Mouse (Mus musculus): ENCODE measurements around the gene Bicdl1. TPM values are rescaled to one million over a fixed set of nuclear protein-coding genes. Genes with fewer than 3 reads are reported as not detected.

Bicdl1 gene
- polyA plus RNA-seq, 1 experiment from 2014 or later, result 9.2 TPM

DNA sequence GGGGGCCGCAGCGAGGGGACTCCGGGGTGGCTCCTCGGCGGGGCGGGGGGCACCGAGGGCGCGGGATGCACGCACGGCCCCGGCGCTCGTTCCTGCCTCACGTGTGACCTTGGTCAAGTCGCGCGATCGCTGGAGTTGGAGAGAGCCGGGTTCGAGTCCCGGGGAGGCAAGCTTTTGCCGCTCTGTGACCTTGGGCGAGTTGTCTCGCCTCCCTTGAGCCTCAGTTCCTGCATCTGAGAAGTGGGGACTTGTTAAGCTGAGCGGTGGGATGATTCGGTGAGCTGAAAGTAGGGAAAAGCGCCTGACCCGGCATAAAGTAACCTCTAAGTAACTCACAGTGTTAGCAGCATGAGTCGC is 99.1 kb downstream of the Bicdl1 start:
- H3K4me1 ChIP-seq (ENCODE audit: control insufficient read depth, insufficient read depth, low read length), result peaks cover 26% of the 10 kb centered on the region
- peak overlapping the region; percentile 93 for H3K9ac ChIP-seq (ENCODE audit: low read length)
- no peaks in the 10 kb centered on the region for H3K36me3 ChIP-seq (ENCODE audit: control insufficient read depth, insufficient read depth)
- H3K4me2 ChIP-seq (ENCODE audit: low read depth, low read length), result peak overlapping the region; percentile 73
- H3K4me3 ChIP-seq (ENCODE audit: low read length), result peak overlapping the region; percentile 94
- no peaks in the 10 kb centered on the region for H3K9me3 ChIP-seq (replicated peaks; ENCODE audit: control insufficient read depth, low read length)
- WGBS, result 1% methylated on average over 30 of the region's 30 CpGs
- no peaks in the 10 kb centered on the region for H3K27me3 ChIP-seq (ENCODE audit: control insufficient read depth, insufficient read depth, low read length)
- H3K27ac ChIP-seq (ENCODE audit: low read length), result peak overlapping the region; percentile 88
- ATAC-seq (replicated peaks; ENCODE audit: extremely low read depth, insufficient read depth, low FRiP score), result no peak; the same call in 1 of the 2 replicates

GRCm38 (mm10) chr5:115631505-115632357 is 99.7 kb downstream of the Bicdl1 start, which contains the start of gene Rab35:
TSS of gene Rab35 (plus strand) at chr5:115631908.
- H3K27me3 ChIP-seq (ENCODE audit: control insufficient read depth, insufficient read depth, low read length), result no peaks in the 10 kb centered on the region
- H3K27ac ChIP-seq (ENCODE audit: low read length), result peak within 1 kb of the TSS; percentile 88
- H3K36me3 ChIP-seq (ENCODE audit: control insufficient read depth, insufficient read depth), result no peaks in the 10 kb centered on the region
- peaks cover 26% of the 10 kb centered on the region for H3K4me1 ChIP-seq (ENCODE audit: control insufficient read depth, insufficient read depth, low read length)
- H3K9ac ChIP-seq (ENCODE audit: low read length), result peak within 1 kb of the TSS; percentile 94
- peak; percentile 94 for ATAC-seq (replicated peaks; ENCODE audit: extremely low read depth, insufficient read depth, low FRiP score)
- H3K4me2 ChIP-seq (ENCODE audit: low read depth, low read length), result peak within 1 kb of the TSS; percentile 86
- H3K9me3 ChIP-seq (replicated peaks; ENCODE audit: control insufficient read depth, low read length), result no peaks in the 10 kb centered on the region
- under 1% methylated on average over 61 of the region's 125 CpGs for WGBS
- H3K4me3 ChIP-seq (ENCODE audit: low read length), result peak within 1 kb of the TSS; percentile 94

- 48% methylated on average over 5 of the region's 5 CpGs for WGBS
- H3K9ac ChIP-seq (ENCODE audit: low read length), result no peak overlapping the region
- ATAC-seq (replicated peaks; ENCODE audit: extremely low read depth, insufficient read depth, low FRiP score), result no peak
- no peak overlapping the region for H3K27ac ChIP-seq (ENCODE audit: low read length)
- H3K36me3 ChIP-seq (ENCODE audit: control insufficient read depth, insufficient read depth), result no peaks in the 10 kb centered on the region
- no peaks in the 10 kb centered on the region for H3K9me3 ChIP-seq (replicated peaks; ENCODE audit: control insufficient read depth, low read length)
- peaks cover 26% of the 10 kb centered on the region for H3K4me1 ChIP-seq (ENCODE audit: control insufficient read depth, insufficient read depth, low read length)
- H3K27me3 ChIP-seq (ENCODE audit: control insufficient read depth, insufficient read depth, low read length), result no peaks in the 10 kb centered on the region
- no peak overlapping the region for H3K4me2 ChIP-seq (ENCODE audit: low read depth, low read length)
- H3K4me3 ChIP-seq (ENCODE audit: low read length), result no peak overlapping the region
Measured at GRCm38 (mm10) chr5:115630291-115630690, 101.1 kb downstream of the Bicdl1 start.

DNA sequence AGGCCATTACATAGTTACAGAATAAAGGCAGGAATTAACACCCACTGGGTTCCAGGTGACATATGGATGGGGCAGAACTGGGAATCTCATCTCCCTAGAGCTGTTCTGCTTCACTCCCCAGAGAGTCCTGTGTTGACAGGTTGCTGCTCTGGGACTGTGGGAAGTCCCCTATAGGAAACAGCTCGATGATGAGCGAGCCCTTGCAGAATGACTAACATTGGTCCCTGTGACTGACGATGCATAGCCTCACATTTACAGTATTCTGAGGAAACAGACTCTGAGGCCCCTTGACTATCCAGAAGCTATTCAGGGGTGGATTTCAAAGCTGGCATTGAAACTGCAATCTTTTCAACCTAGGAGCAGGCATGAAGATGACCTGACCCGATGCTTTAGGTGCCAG is 101.7 kb downstream of the Bicdl1 start:
- Histone ChIP-seq H3K4me1 (ENCODE audit: control insufficient read depth, insufficient read depth, low read length) (peaks cover 21% of the 10 kb centered on the region), H3K27ac (ENCODE audit: low read length) (no peak overlapping the region), H3K27me3 (ENCODE audit: control insufficient read depth, insufficient read depth, low read length) (no peaks in the 10 kb centered on the region), H3K4me2 (ENCODE audit: low read depth, low read length) (no peak overlapping the region), H3K36me3 (ENCODE audit: control insufficient read depth, insufficient read depth) (no peaks in the 10 kb centered on the region), H3K9ac (ENCODE audit: low read length) (no peak overlapping the region), H3K4me3 (ENCODE audit: low read length) (no peak overlapping the region), H3K9me3 (replicated peaks; ENCODE audit: control insufficient read depth, low read length) (no peaks in the 10 kb centered on the region)
- 75% methylated on average over 4 of the region's 4 CpGs for WGBS
- no peak for ATAC-seq (replicated peaks; ENCODE audit: extremely low read depth, insufficient read depth, low FRiP score)

DNA sequence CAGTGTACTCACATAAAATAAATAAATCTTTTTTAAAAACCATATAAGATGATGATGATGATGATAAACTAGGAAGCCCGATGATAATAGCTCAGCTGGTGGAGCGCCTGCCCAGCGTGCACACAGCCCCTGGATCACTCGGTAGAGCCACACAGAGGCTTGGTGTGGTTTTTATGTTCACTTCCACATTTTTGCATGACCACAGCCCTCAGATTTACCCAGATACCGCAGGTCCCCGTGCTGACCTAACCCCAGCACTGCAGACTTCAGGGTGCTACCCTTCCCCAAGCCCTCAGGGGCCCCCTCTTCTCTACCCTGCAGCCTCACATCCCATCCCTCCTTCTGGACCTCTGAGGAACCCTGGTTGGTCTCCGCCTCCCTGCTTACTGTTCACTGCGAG is 103.3 kb downstream of the Bicdl1 start:
- WGBS, result 66% methylated on average over 8 of the region's 8 CpGs
- peaks cover 11% of the 10 kb centered on the region for H3K4me1 ChIP-seq (ENCODE audit: control insufficient read depth, insufficient read depth, low read length)

GRCm38 (mm10) chr5:115626237-115626886 is 105.1 kb downstream of the Bicdl1 start:
- no peak for ATAC-seq (replicated peaks; ENCODE audit: extremely low read depth, insufficient read depth, low FRiP score)
- H3K4me3 ChIP-seq (ENCODE audit: low read length), result no peak overlapping the region
- peaks cover 5% of the 10 kb centered on the region for H3K4me1 ChIP-seq (ENCODE audit: control insufficient read depth, insufficient read depth, low read length)
- no peak overlapping the region for H3K9ac ChIP-seq (ENCODE audit: low read length)
- H3K9me3 ChIP-seq (replicated peaks; ENCODE audit: control insufficient read depth, low read length), result no peaks in the 10 kb centered on the region
- no peak overlapping the region for H3K4me2 ChIP-seq (ENCODE audit: low read depth, low read length)
- H3K27me3 ChIP-seq (ENCODE audit: control insufficient read depth, insufficient read depth, low read length), result no peaks in the 10 kb centered on the region
- H3K27ac ChIP-seq (ENCODE audit: low read length), result no peak overlapping the region
- 75% methylated on average over 10 of the region's 10 CpGs for WGBS
- peaks cover 7% of the 10 kb centered on the region; the same call in 1 of the 2 replicates for H3K36me3 ChIP-seq (ENCODE audit: control insufficient read depth, insufficient read depth)

More for the DNA sequence above, 103.3 kb downstream of the Bicdl1 start:
- no peak overlapping the region for H3K27ac ChIP-seq (ENCODE audit: low read length)
- no peaks in the 10 kb centered on the region for H3K36me3 ChIP-seq (ENCODE audit: control insufficient read depth, insufficient read depth)
- no peak overlapping the region for H3K4me3 ChIP-seq (ENCODE audit: low read length)
- H3K27me3 ChIP-seq (ENCODE audit: control insufficient read depth, insufficient read depth, low read length), result no peaks in the 10 kb centered on the region
- H3K9me3 ChIP-seq (replicated peaks; ENCODE audit: control insufficient read depth, low read length), result no peaks in the 10 kb centered on the region
- no peak overlapping the region for H3K9ac ChIP-seq (ENCODE audit: low read length)
- H3K4me2 ChIP-seq (ENCODE audit: low read depth, low read length), result no peak overlapping the region
- no peak for ATAC-seq (replicated peaks; ENCODE audit: extremely low read depth, insufficient read depth, low FRiP score)

GRCm38 (mm10) chr5:115623694-115624440 is 107.6 kb downstream of the Bicdl1 start:
- ATAC-seq (replicated peaks; ENCODE audit: extremely low read depth, insufficient read depth, low FRiP score), result no peak
- H3K4me2 ChIP-seq (ENCODE audit: low read depth, low read length), result no peak overlapping the region
- no peaks in the 10 kb centered on the region for H3K27me3 ChIP-seq (ENCODE audit: control insufficient read depth, insufficient read depth, low read length)
- no peaks in the 10 kb centered on the region for H3K4me1 ChIP-seq (ENCODE audit: control insufficient read depth, insufficient read depth, low read length)
- 79% methylated on average over 9 of the region's 9 CpGs for WGBS
- no peak overlapping the region for H3K4me3 ChIP-seq (ENCODE audit: low read length)
- no peak overlapping the region for H3K27ac ChIP-seq (ENCODE audit: low read length)
- H3K9me3 ChIP-seq (replicated peaks; ENCODE audit: control insufficient read depth, low read length), result no peaks in the 10 kb centered on the region
- H3K9ac ChIP-seq (ENCODE audit: low read length), result no peak overlapping the region
- peaks cover 21% of the 10 kb centered on the region; the same call in 1 of the 2 replicates for H3K36me3 ChIP-seq (ENCODE audit: control insufficient read depth, insufficient read depth)

DNA sequence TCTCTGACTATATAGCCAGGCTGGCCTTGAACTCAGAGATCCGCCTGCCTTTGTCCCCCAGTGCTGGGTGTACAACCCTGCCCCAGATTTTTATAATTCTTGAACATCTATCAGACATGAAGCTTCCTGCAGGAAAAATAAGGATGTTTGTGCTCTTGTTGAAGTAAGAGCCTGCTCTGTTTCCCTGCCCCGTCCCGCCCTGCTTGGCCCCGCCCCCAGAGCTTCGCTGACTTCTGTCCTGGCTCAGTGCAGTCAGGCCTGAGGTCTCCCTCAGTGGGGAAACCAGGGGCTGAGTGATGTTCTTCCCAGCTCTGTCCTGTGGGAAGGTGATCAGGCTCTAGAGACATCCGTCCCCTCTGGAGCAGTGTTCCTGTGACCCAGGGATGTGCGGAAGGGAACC is 108.7 kb downstream of the Bicdl1 start:
- Histone ChIP-seq H3K4me1 (ENCODE audit: control insufficient read depth, insufficient read depth, low read length) (no peaks in the 10 kb centered on the region), H3K9ac (ENCODE audit: low read length) (no peak overlapping the region), H3K4me2 (ENCODE audit: low read depth, low read length) (no peak overlapping the region), H3K27ac (ENCODE audit: low read length) (no peak overlapping the region), H3K4me3 (ENCODE audit: low read length) (no peak overlapping the region), H3K27me3 (ENCODE audit: control insufficient read depth, insufficient read depth, low read length) (no peaks in the 10 kb centered on the region), H3K36me3 (ENCODE audit: control insufficient read depth, insufficient read depth) (peaks cover 28% of the 10 kb centered on the region), H3K9me3 (replicated peaks; ENCODE audit: control insufficient read depth, low read length) (no peaks in the 10 kb centered on the region)
- no peak for ATAC-seq (replicated peaks; ENCODE audit: extremely low read depth, insufficient read depth, low FRiP score)
- WGBS, result 80% methylated on average over 7 of the region's 7 CpGs

Measured in heart, embryonic 16.5 days (tissue).